8 mouse cellular contexts compared by ENCODE assay signal in genomic region chr11:100472197-100472934, GRCm38 (mm10). TPM values are rescaled to one million over a fixed set of nuclear protein-coding genes. Genes with fewer than 3 reads are reported as not detected.
A peak's percentile ranks its signal among the peaks of the same experiment; 100 is the strongest.
DNase-seq lines count a peak whose midpoint lies in the region; ATAC-seq lines count a peak whose summit lies in the region.

Gene Klhl11 (minus strand): TSS chr11:100472741.

- H3K4me1 ChIP-seq in hindbrain, embryonic 15.5 days (replicated peaks): peaks cover 27% of the 10 kb centered on the region

- DNase-seq in R1 (ENCODE audit: low read depth, low spot score): peak; percentile 94
- peak; percentile 95 for DNase-seq in cerebellum, postnatal 25 days
- DNase-seq in frontal cortex, postnatal 36 days (ENCODE audit: low spot score in 2 of 2): peak; percentile 91 to 94
- peak; percentile 80 for DNase-seq in left cerebral cortex, adult 11 months (ENCODE audit: low spot score)
- peak; percentile 93 for DNase-seq in lung, postnatal 4 days
- DNase-seq in retina, postnatal 7 days (ENCODE audit: low read depth, low spot score): peak; percentile 86
- peak; percentile 87 for DNase-seq in urinary bladder, adult 2 months (ENCODE audit: low spot score)

- H3K36me3 ChIP-seq in hindbrain, embryonic 15.5 days: peaks cover 14% of the 10 kb centered on the region

- H3K27ac ChIP-seq in hindbrain, embryonic 15.5 days (replicated peaks): peak within 1 kb of the TSS; percentile 92

- H3K27me3 ChIP-seq in hindbrain, embryonic 15.5 days: no peaks in the 10 kb centered on the region

- under 1% methylated on average over 83 of the region's 83 CpGs for WGBS in hindbrain, embryonic 15.5 days

- peak within 1 kb of the TSS; percentile 91 for H3K9ac ChIP-seq in hindbrain, embryonic 15.5 days

- no peaks in the 10 kb centered on the region for H3K9me3 ChIP-seq in hindbrain, embryonic 15.5 days

- peak within 1 kb of the TSS; percentile 76 for H3K4me2 ChIP-seq in hindbrain, embryonic 15.5 days

- peak within 1 kb of the TSS; percentile 88 for H3K4me3 ChIP-seq in hindbrain, embryonic 15.5 days

- peak; percentile 91 for ATAC-seq in hindbrain, embryonic 15.5 days (ENCODE audit: low FRiP score, low read depth)

RNA-seq across cellular contexts. Expression of gene Klhl11, which starts in this region (rescaled TPM):
- polyA plus RNA-seq in hindbrain, embryonic 15.5 days (2015; fragmentation: Nextera tagmentation; extraction: Ambion mirVana): 9.8 and 11.1 TPM in 2 replicates
- 12.2 and 13.2 TPM in 2 replicates for polyA plus RNA-seq in urinary bladder, adult 2 months (2012; rRNA removed)

Comparison
In these comparisons a context has a peak if more than half of its experiments do, and no peak if none do; other contexts are left out.
1. Peak in every context shown above with its lines: DNase-seq, ATAC-seq, H3K4me3 ChIP-seq and H3K27ac ChIP-seq.